Mouse (Mus musculus): Measurements from ENCODE around the gene Nans.

Gene Nans

GRCm38 (mm10) chr4:46532926-46533325 is 43.9 kb downstream of the Nans start:
- no peak for DNase-seq (ENCODE audit: low spot score in 2 of 2)

GRCm38 (mm10) chr4:46533934-46534720 is 45.1 kb downstream of the Nans start:
- DNase-seq (ENCODE audit: low spot score in 2 of 2), result peak in 1 of 2 experiments; percentile 31

GRCm38 (mm10) chr4:46535094-46535830 is 46.2 kb downstream of the Nans start:
- DNase-seq (ENCODE audit: low spot score in 2 of 2), result peak; percentile 13 to 38

- DNase-seq (ENCODE audit: low spot score in 2 of 2), result peak; percentile 62
These were observed 46.9 kb downstream of the Nans start, which contains the start of gene Trim14 for GRCm38 (mm10) chr4:46535840-46536361. Gene Trim14, minus strand, starts transcription at chr4:46536141.

GRCm38 (mm10) chr4:46539167-46539566 is 50.1 kb downstream of the Nans start:
- no peak for DNase-seq (ENCODE audit: low spot score in 2 of 2)

- no peak for DNase-seq (ENCODE audit: low spot score in 2 of 2)
These were observed 52.7 kb downstream of the Nans start for GRCm38 (mm10) chr4:46541707-46542106.

- DNase-seq (ENCODE audit: low spot score in 2 of 2), result no peak
These were observed 54.5 kb downstream of the Nans start for GRCm38 (mm10) chr4:46543366-46544050.

- peak in 1 of 2 experiments; percentile 37 for DNase-seq (ENCODE audit: low spot score in 2 of 2)
These were observed 55.3 kb downstream of the Nans start for GRCm38 (mm10) chr4:46544313-46544712.

- DNase-seq (ENCODE audit: low spot score in 2 of 2), result no peak
These were observed 56.5 kb downstream of the Nans start for GRCm38 (mm10) chr4:46545498-46545897.

GRCm38 (mm10) chr4:46546709-46547108 is 57.7 kb downstream of the Nans start:
- no peak for DNase-seq (ENCODE audit: low spot score in 2 of 2)

- DNase-seq (ENCODE audit: low spot score in 2 of 2), result no peak
These were observed 60.9 kb downstream of the Nans start for GRCm38 (mm10) chr4:46549979-46550378.

- no peak for DNase-seq (ENCODE audit: low spot score in 2 of 2)
These were observed 61.4 kb downstream of the Nans start for GRCm38 (mm10) chr4:46550406-46550805.
